Mouse (Mus musculus) liver, embryonic 14.5 days (tissue): ENCODE measurements around the gene Oaf.

Experiments used
- CTCF ChIP-seq: IDR thresholded peaks from 2 replicates; pipeline ENCODE4 v1.5.1; 2016; ENCODE audit warnings: antibody characterized with exemption, low read depth, control low read depth
- EP300 ChIP-seq: IDR thresholded peaks from 2 replicates; pipeline ENCODE4 v1.6.1; 2016; ENCODE audit warnings: antibody characterized with exemption, low read depth

DNA sequence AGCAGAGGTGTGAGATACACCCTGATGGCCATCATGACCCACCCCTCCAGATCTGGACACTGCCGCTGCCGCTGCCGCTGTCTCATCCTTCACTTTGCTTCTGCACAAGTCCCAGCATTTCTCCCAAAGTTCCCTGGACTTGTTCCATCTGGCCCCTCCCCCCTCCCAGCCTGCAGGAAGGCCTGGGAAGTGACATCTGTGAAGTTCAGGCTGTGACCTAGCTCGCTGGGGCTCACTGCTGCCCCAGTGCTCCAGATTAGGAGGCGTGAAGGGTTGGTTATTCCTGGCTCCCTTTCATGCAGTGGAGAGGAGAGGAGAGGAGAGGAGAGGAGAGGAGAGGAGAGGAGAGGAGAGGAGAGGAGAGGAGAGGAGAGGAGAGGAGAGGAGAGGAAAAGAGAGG lies 60.1 kb downstream of the Oaf start:
- TF ChIP-seq CTCF (no peak), EP300 (no peak)
